26 mouse cellular contexts compared by ENCODE assay signal in the genomic region with DNA sequence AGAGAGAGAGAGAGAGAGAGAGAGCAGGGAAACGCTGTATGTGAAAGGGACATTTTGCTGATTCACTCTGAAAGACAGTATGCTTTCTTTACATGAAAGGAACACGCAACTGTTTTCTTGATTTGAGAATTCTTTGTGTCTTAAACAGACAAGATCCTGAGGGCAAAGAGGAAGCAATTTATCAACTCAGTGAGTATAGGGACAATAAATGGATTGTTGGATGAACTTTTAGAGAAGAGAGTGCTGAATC. TPM values are rescaled to one million over a fixed set of nuclear protein-coding genes. Genes with fewer than 3 reads are reported as not detected.
DNase-seq lines count a peak whose midpoint lies in the region; ATAC-seq and TF ChIP-seq lines count a peak whose summit lies in the region.
"Had no signal": no experiment of that assay in that cellular context is flagged by ENCODE, and none has a peak within 500 bp of the region (broad histone marks: within the 10 kb centered on the region; RNA-seq: fewer than 3 reads in every experiment).

No protein-coding gene starts in this region.

- no peak for TF ChIP-seq POLR2A in bone marrow macrophage, adult 2 months (IDR thresholded peaks at IDR 0.05; ENCODE audit: borderline replicate concordance, low read depth, low read length)

- ATAC-seq in kidney, embryonic 16.5 days (ENCODE audit: low FRiP score, low TSS enrichment), result no peak
- ATAC-seq: forebrain, embryonic 15.5 days had no signal

- H3K4me1 ChIP-seq in bone marrow macrophage, adult 2 months (ENCODE audit: control insufficient read depth, insufficient read depth, low read length), result peaks cover 3% of the 10 kb centered on the region
- H3K4me1 ChIP-seq in megakaryocyte, embryonic 14.5 days, result peaks cover 9% of the 10 kb centered on the region
- no peaks in the 10 kb centered on the region for H3K4me1 ChIP-seq in kidney, embryonic 16.5 days (ENCODE audit: insufficient read depth, low read length)
- H3K4me1 ChIP-seq: embryonic facial prominence, embryonic 10.5 days; forebrain, embryonic 15.5 days; heart, embryonic 12.5 days; limb, embryonic 10.5 days; liver, embryonic 13.5 days; midbrain, embryonic 12.5 days had no signal

- intact Hi-C loops in gastrocnemius, adult 2 months (cut with DNase I), result no loop called here
- intact Hi-C loops in left cerebral cortex, postnatal 25 days (cut with DNase I), result no loop called here

- DNase-seq in gastrocnemius, adult 2 months, result no peak
- DNase-seq in gastrocnemius, postnatal 25 days, result no peak
- DNase-seq in 3134 (ENCODE audit: extremely low read depth, insufficient read length, low spot score), result peak; percentile 11
- DNase-seq in left cerebral cortex, postnatal 25 days (ENCODE audit: low spot score in 2 of 2), result no peak
- DNase-seq in kidney, postnatal 4 days, result no peak
- DNase-seq: adrenal gland, adult 8-10 months; cerebellum, adult 11 months; cerebellum, adult 9-11 months; gastrocnemius, postnatal 10 days; heart, postnatal 10 days; kidney, adult 18-20 months; liver, embryonic 13.5 days; lung, postnatal 4 days had no signal

- WGBS in kidney, embryonic 16.5 days, result 68% methylated on average over 2 of the region's 2 CpGs

- no peaks in the 10 kb centered on the region for H3K27me3 ChIP-seq in megakaryocyte, embryonic 14.5 days (replicated peaks)
- no peaks in the 10 kb centered on the region for H3K27me3 ChIP-seq in kidney, embryonic 16.5 days (ENCODE audit: insufficient read depth, low read length)
- H3K27me3 ChIP-seq: forebrain, embryonic 15.5 days; heart, embryonic 12.5 days; liver, embryonic 13.5 days; midbrain, embryonic 12.5 days; Patski had no signal

- H3K27ac ChIP-seq in gastrocnemius, adult 2 months, result peak overlapping the region; percentile 50; the same call in 1 of the 2 replicates
- peak overlapping the region; percentile 90 for H3K27ac ChIP-seq in bone marrow macrophage, adult 2 months (ENCODE audit: insufficient read depth, low read depth, low read length)
- no peak overlapping the region for H3K27ac ChIP-seq in kidney, embryonic 16.5 days (ENCODE audit: low read length)
- H3K27ac ChIP-seq: embryonic facial prominence, embryonic 10.5 days; forebrain, embryonic 15.5 days; kidney, postnatal 0 days; left cerebral cortex, adult 2 months; limb, embryonic 10.5 days; liver, embryonic 13.5 days; midbrain, embryonic 12.5 days had no signal

- H3K4me2 ChIP-seq in kidney, embryonic 16.5 days (replicated peaks; ENCODE audit: low read depth, low read length), result no peak overlapping the region
- H3K4me2 ChIP-seq: forebrain, embryonic 15.5 days; heart, embryonic 12.5 days; liver, embryonic 13.5 days; midbrain, embryonic 12.5 days had no signal

- H3K36me3 ChIP-seq in megakaryocyte, embryonic 14.5 days (replicated peaks; ENCODE audit: low read length), result no peaks in the 10 kb centered on the region
- H3K36me3 ChIP-seq in kidney, embryonic 16.5 days (ENCODE audit: insufficient read depth, low read length), result no peaks in the 10 kb centered on the region
- H3K36me3 ChIP-seq: embryonic facial prominence, embryonic 10.5 days; forebrain, embryonic 15.5 days; heart, embryonic 12.5 days; limb, embryonic 10.5 days; liver, embryonic 13.5 days; midbrain, embryonic 12.5 days had no signal

- no peak for TF ChIP-seq CTCF in gastrocnemius, adult 2 months (IDR thresholded peaks at IDR 0.05)
- no peak for TF ChIP-seq CTCF in bone marrow macrophage, adult 2 months (IDR thresholded peaks at IDR 0.05; ENCODE audit: low read depth, low read length)

- H3K9me3 ChIP-seq in megakaryocyte, embryonic 14.5 days, result no peaks in the 10 kb centered on the region
- H3K9me3 ChIP-seq in kidney, embryonic 16.5 days (ENCODE audit: low read length), result no peaks in the 10 kb centered on the region
- H3K9me3 ChIP-seq: embryonic facial prominence, embryonic 10.5 days; forebrain, embryonic 15.5 days; heart, embryonic 12.5 days; limb, embryonic 10.5 days; liver, embryonic 13.5 days; midbrain, embryonic 12.5 days had no signal

- peak overlapping the region; percentile 54 for H3K4me3 ChIP-seq in gastrocnemius, adult 2 months
- peak overlapping the region; percentile 62 for H3K4me3 ChIP-seq in bone marrow macrophage, adult 2 months (ENCODE audit: insufficient read depth, low read length)
- peak overlapping the region; percentile 67 for H3K4me3 ChIP-seq in megakaryocyte, embryonic 14.5 days (replicated peaks)
- no peak overlapping the region for H3K4me3 ChIP-seq in kidney, embryonic 16.5 days (ENCODE audit: low read length)
- H3K4me3 ChIP-seq: embryonic facial prominence, embryonic 10.5 days; forebrain, embryonic 15.5 days; heart, embryonic 12.5 days; left cerebral cortex, adult 2 months; limb, embryonic 10.5 days; liver, embryonic 13.5 days; midbrain, embryonic 12.5 days had no signal

- H3K9ac ChIP-seq in kidney, embryonic 16.5 days (replicated peaks; ENCODE audit: low read length), result no peak overlapping the region
- H3K9ac ChIP-seq: forebrain, embryonic 15.5 days; heart, embryonic 12.5 days; liver, embryonic 13.5 days; midbrain, embryonic 12.5 days had no signal

RNA-seq across cellular contexts. Expression of a gene that starts 0.7 kb away (rescaled TPM):
- total RNA-seq in gastrocnemius, adult 2 months (2021), result under 1 TPM; 0.15 to 0.36 TPM
- under 1 TPM; 0.36 to 0.59 TPM for total RNA-seq in gastrocnemius, postnatal 25 days (2021)
- polyA plus RNA-seq in bone marrow macrophage, adult 2 months (2012; ENCODE audit: insufficient read depth, insufficient read length, missing spikeins), result 135 TPM in 2 replicates
- polyA plus RNA-seq in megakaryocyte, embryonic 14.5 days (2012; ENCODE audit: insufficient read depth, low replicate concordance), result 1.1 TPM in 1 of 2 replicates, not detected in the other
- total RNA-seq in left cerebral cortex, postnatal 25 days (2021), result under 1 TPM; 0.80 to 0.94 TPM
- polyA plus RNA-seq in kidney, embryonic 16.5 days (2015; fragmentation: Nextera tagmentation; extraction: Ambion mirVana), result 0.91 and 0.99 TPM in 2 replicates

RNA-seq across cellular contexts. Expression of a gene that starts 9.6 kb away (rescaled TPM):
- 1 to 10 TPM in 1 of 2 experiments, under 1 TPM in 1; 0.59 to 1.7 TPM for total RNA-seq in gastrocnemius, adult 2 months (2021)
- total RNA-seq in gastrocnemius, postnatal 25 days (2021), result 1 to 10 TPM in 1 of 2 experiments, under 1 TPM in 1; 0.74 to 1.7 TPM
- 53.4 and 61.6 TPM in 2 replicates for polyA plus RNA-seq in bone marrow macrophage, adult 2 months (2012; ENCODE audit: insufficient read depth, insufficient read length, missing spikeins)
- polyA plus RNA-seq in megakaryocyte, embryonic 14.5 days (2012; ENCODE audit: insufficient read depth, low replicate concordance), result 3.7 and 8.7 TPM in 2 replicates
- total RNA-seq in left cerebral cortex, postnatal 25 days (2021), result under 1 TPM; 0.41 to 0.57 TPM
- 3.8 and 4.2 TPM in 2 replicates for polyA plus RNA-seq in kidney, embryonic 16.5 days (2015; fragmentation: Nextera tagmentation; extraction: Ambion mirVana)
- polyA plus RNA-seq: embryonic facial prominence, embryonic 10.5 days; neural tube, embryonic 11.5 days had no signal

RNA-seq across cellular contexts. Expression of a gene that starts 46.2 kb away (rescaled TPM):
- total RNA-seq in gastrocnemius, adult 2 months (2021), result 1 to 10 TPM; 9.1 to 9.4 TPM
- total RNA-seq in gastrocnemius, postnatal 25 days (2021), result 1 to 10 TPM; 6.8 to 7.0 TPM
- 0.52 and 0.95 TPM in 2 replicates for polyA plus RNA-seq in bone marrow macrophage, adult 2 months (2012; ENCODE audit: insufficient read depth, insufficient read length, missing spikeins)
- polyA plus RNA-seq in megakaryocyte, embryonic 14.5 days (2012; ENCODE audit: insufficient read depth, low replicate concordance), result 0.17 TPM in 1 of 2 replicates, not detected in the other
- total RNA-seq in left cerebral cortex, postnatal 25 days (2021), result 1 to 10 TPM; 1.1 to 2.1 TPM
- polyA plus RNA-seq in kidney, embryonic 16.5 days (2015; fragmentation: Nextera tagmentation; extraction: Ambion mirVana), result 5.1 and 6.0 TPM in 2 replicates
- polyA plus RNA-seq: embryonic facial prominence, embryonic 10.5 days; hindbrain, embryonic 11.5 days; limb, embryonic 10.5 days; midbrain, embryonic 12.5 days; neural tube, embryonic 11.5 days had no signal
